Mouse (Mus musculus) forebrain, postnatal 0 days (tissue): ENCODE data around the gene Mrtfa. TPM values are rescaled to one million over a fixed set of nuclear protein-coding genes. Genes with fewer than 3 reads are reported as not detected.

Experiments used
- ATAC-seq: fragments of 200-750 bp; cut with Nextera tagmentation; 2 replicates; pipeline ENCODE4 v1.8.0; 2017; ENCODE audit warnings: mild to moderate bottlenecking, moderate library complexity
- DNase-seq: peaks from one replicate; pipeline ENCODE4 v3.0.0-alpha.2; 2015
- H3K27ac ChIP-seq: fragments of 300-500 bp; sonication (generic); 2 replicates; pipeline ENCODE4 v1.5.1; 2014; ENCODE audit warnings: low read depth, mild to moderate bottlenecking, antibody characterized with exemption, low read length, moderate library complexity, mixed read lengths
- H3K27me3 ChIP-seq: fragments of 300-500 bp; sonication (generic); 2 replicates; pipeline ENCODE4 v1.6.1; 2014; ENCODE audit warnings: mild to moderate bottlenecking, low read length, mixed read lengths; ENCODE audit not compliant: insufficient read depth
- H3K36me3 ChIP-seq: fragments of 300-500 bp; sonication (generic); 2 replicates; pipeline ENCODE4 v1.6.1; 2014; ENCODE audit warnings: mild to moderate bottlenecking, moderate library complexity; ENCODE audit not compliant: insufficient read depth
- H3K4me1 ChIP-seq: fragments of 300-500 bp; sonication (generic); 2 replicates; pipeline ENCODE4 v1.6.1; 2014; ENCODE audit warnings: antibody characterized with exemption; ENCODE audit not compliant: insufficient read depth
- H3K4me2 ChIP-seq: fragments of 300-500 bp; sonication (generic); 2 replicates; pipeline ENCODE4 v1.6.1; 2014; ENCODE audit warnings: low read depth, mild to moderate bottlenecking, moderate library complexity
- H3K4me3 ChIP-seq: fragments of 300-500 bp; sonication (generic); 2 replicates; pipeline ENCODE4 v1.5.1; 2014; ENCODE audit warnings: low read depth, low read length, mixed read lengths
- H3K9ac ChIP-seq: fragments of 300-500 bp; sonication (generic); 2 replicates; pipeline ENCODE4 v1.6.1; 2014; ENCODE audit warnings: mild to moderate bottlenecking
- H3K9me3 ChIP-seq: fragments of 300-500 bp; sonication (generic); 2 replicates; pipeline ENCODE4 v1.6.1; 2016; ENCODE audit warnings: low read length
- CTCF ChIP-seq: sonication (generic); IDR thresholded peaks from 2 replicates; pipeline ENCODE4 v1.5.1; 2016; ENCODE audit warnings: antibody characterized with exemption, control low read depth, low read depth
- WGBS: fragments of 180-500 bp; shearing (Covaris S2); extraction: QIAGEN DNeasy Blood & Tissue Kit; methylation state at CpG from one replicate; pipeline ENCODE4 v1.1.7; 2014; 5-methylcytosine and 5-hydroxymethylcytosine counted together
- polyA plus RNA-seq: library from polyadenylated mRNA; unstranded; fragments of >200 nt; fragmentation: Nextera tagmentation; extraction: Ambion mirVana; gene quantifications from 2 replicates; pipeline ENCODE4 v1.2.1, GENCODE M21; 2015
- total RNA-seq: library from RNA; depleted of rRNA; stranded (reverse); fragments of >200 nt; gene quantifications from 2 replicates; pipeline ENCODE4 v1.2.3, GENCODE M21; 2014; rRNA removed

Gene Mrtfa
- 23.8 and 26.0 TPM in 2 replicates for total RNA-seq
- 15.5 and 19.6 TPM in 2 replicates for polyA plus RNA-seq

DNA sequence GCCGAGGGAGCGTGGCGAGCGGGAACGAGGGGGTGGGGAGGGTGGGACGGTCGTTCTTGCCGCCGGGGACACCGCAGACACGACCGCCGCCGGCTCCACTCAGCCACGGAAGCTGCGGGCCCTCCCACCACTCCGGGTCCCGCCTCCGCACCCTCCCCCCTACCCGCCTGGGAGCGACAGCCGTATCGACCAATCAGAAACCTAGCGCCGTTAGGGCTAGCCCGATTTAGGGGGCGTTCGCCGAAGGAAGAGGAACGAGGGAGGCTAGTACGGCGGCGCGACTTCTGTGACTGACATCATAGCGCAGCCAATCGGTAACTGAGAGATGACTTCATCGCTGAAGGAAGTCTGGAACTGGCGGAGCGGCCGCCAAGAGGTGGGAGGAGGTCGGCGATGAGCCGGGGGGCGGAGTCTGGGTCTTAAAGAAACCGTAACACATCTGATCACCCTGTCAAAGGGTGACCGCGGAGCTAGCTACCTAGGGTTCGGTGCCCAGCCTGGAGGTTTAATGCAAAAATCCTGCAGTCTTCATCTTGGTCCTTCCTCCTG lies at the start of gene Mrtfa:
Mrtfa (minus strand) TSS at position 128 of the 549 bp plus-strand sequence.
- Histone ChIP-seq H3K27ac (peak within 1 kb of the TSS; percentile 74), H3K9ac (peak within 1 kb of the TSS; percentile 88), H3K4me3 (peak within 1 kb of the TSS; percentile 97), H3K4me1 (peaks cover 8% of the 10 kb centered on the region), H3K27me3 (no peaks in the 10 kb centered on the region), H3K36me3 (no peaks in the 10 kb centered on the region), H3K9me3 (no peaks in the 10 kb centered on the region), H3K4me2 (peak within 1 kb of the TSS; percentile 74)
- ATAC-seq (peak; percentile 100), DNase-seq (peak; percentile 100)
- under 1% methylated on average over 48 of the region's 48 CpGs for WGBS
- TF ChIP-seq CTCF, result peak; percentile 15; the same call in 1 of the 2 replicates

DNA sequence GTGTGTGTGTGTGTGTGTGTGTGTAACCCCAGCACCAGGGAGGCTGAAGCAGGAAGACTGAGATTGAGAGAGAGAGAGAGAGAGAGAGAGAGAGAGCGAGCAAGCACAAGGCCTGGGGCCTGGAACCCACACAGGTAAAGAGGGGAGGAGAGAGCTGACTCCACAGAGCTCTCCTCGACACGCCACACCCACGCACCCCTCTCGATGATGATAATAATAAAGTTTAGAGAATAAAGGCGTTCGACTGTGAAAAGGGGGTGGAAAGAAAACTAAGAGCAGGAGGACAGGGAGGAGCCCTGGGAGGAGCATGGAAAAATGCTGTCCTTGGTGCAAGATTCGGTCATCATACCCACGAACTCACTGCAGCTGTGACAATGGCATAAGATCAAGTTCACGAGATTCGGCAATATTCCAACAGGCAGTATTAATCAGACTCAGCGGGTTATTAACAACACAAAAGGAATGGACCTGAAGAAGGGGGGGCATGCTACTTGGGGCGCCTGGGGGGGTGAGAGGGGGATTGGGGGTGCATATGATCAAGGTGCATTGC lies 49.3 kb upstream of the Mrtfa start:
- Histone ChIP-seq H3K9me3 (no peaks in the 10 kb centered on the region), H3K36me3 (no peaks in the 10 kb centered on the region), H3K27me3 (no peaks in the 10 kb centered on the region), H3K4me1 (no peaks in the 10 kb centered on the region), H3K4me2 (no peak overlapping the region), H3K9ac (no peak overlapping the region), H3K27ac (no peak overlapping the region), H3K4me3 (no peak overlapping the region)
- no peak for ATAC-seq
- no peak for DNase-seq
- WGBS, result 53% methylated on average over 12 of the region's 13 CpGs
- TF ChIP-seq CTCF, result no peak

DNA sequence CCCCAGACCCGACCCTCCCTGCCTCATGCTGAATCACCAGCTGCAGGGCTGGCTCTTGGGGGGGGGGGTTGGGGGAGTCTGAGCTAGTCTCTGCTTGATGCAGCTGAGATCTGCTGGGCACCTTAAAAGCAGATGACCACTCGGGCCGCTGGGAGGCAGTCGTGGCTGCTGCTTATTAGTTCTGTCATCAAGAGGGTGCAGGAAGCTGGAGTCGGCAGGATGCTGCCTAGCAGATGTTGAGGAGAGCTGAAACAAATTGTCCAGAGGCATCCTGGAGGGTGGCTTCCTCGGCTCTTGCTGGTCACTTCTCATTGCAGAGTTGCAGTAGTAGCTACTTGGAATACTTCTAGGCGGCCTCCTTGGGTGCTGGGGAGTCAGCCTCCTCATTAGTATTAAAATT lies 48.7 kb upstream of the Mrtfa start:
- no peak overlapping the region for H3K4me3 ChIP-seq
- H3K27me3 ChIP-seq, result no peaks in the 10 kb centered on the region
- no peaks in the 10 kb centered on the region for H3K9me3 ChIP-seq
- H3K36me3 ChIP-seq, result no peaks in the 10 kb centered on the region
- ATAC-seq (no peak), DNase-seq (peak; percentile 33)
- no peak overlapping the region for H3K9ac ChIP-seq
- H3K4me2 ChIP-seq, result no peak overlapping the region
- peak; percentile 52 for TF ChIP-seq CTCF
- H3K4me1 ChIP-seq, result no peaks in the 10 kb centered on the region
- 26% methylated on average over 7 of the region's 7 CpGs for WGBS
- H3K27ac ChIP-seq, result no peak overlapping the region

DNA sequence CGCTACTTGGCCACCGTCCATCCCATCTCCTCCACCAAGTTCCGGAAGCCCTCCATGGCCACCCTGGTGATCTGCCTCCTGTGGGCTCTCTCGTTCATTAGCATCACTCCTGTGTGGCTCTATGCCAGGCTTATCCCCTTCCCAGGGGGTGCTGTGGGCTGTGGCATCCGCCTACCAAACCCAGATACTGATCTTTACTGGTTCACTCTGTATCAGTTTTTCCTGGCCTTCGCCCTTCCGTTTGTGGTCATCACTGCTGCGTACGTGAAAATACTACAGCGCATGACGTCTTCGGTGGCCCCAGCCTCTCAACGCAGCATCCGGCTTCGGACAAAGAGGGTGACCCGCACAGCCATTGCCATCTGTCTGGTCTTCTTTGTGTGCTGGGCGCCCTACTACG lies 46.9 kb upstream of the Mrtfa start:
- TF ChIP-seq CTCF, result no peak
- Histone ChIP-seq H3K27ac (no peak overlapping the region), H3K9me3 (no peaks in the 10 kb centered on the region), H3K27me3 (no peaks in the 10 kb centered on the region), H3K36me3 (no peaks in the 10 kb centered on the region), H3K4me2 (no peak overlapping the region), H3K4me1 (no peaks in the 10 kb centered on the region), H3K4me3 (no peak overlapping the region), H3K9ac (no peak overlapping the region)
- WGBS, result 92% methylated on average over 18 of the region's 18 CpGs
- ATAC-seq (no peak), DNase-seq (no peak)

DNA sequence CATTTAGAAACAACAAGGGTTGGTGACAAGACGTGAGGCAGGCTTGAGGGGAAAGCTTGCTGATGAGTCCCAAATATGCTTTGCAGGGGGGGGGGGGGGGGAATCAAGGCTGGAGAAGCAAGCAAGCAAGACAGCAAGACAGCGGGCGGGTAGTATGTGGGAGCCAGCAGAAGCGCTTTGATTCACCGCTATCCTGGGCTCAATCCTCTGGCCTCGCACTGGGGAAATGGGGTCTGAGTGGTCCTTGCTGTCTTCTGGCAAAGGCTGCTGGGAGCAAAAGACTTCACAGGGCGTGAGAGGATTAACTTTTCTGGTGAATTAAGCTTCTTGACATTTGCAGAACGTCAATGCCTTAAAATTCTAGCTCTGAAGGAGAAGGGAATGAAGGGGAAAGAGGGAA lies 45.5 kb upstream of the Mrtfa start:
- no peaks in the 10 kb centered on the region for H3K27me3 ChIP-seq
- TF ChIP-seq CTCF, result no peak
- H3K9ac ChIP-seq, result peak overlapping the region; percentile 58
- no peak for ATAC-seq
- peak overlapping the region; percentile 93 for H3K4me2 ChIP-seq
- 5% methylated on average over 8 of the region's 8 CpGs for WGBS
- no peak overlapping the region for H3K27ac ChIP-seq
- H3K4me1 ChIP-seq, result no peaks in the 10 kb centered on the region
- peak overlapping the region; percentile 47 for H3K4me3 ChIP-seq
- no peak for DNase-seq
- no peaks in the 10 kb centered on the region for H3K9me3 ChIP-seq
- H3K36me3 ChIP-seq, result no peaks in the 10 kb centered on the region

DNA sequence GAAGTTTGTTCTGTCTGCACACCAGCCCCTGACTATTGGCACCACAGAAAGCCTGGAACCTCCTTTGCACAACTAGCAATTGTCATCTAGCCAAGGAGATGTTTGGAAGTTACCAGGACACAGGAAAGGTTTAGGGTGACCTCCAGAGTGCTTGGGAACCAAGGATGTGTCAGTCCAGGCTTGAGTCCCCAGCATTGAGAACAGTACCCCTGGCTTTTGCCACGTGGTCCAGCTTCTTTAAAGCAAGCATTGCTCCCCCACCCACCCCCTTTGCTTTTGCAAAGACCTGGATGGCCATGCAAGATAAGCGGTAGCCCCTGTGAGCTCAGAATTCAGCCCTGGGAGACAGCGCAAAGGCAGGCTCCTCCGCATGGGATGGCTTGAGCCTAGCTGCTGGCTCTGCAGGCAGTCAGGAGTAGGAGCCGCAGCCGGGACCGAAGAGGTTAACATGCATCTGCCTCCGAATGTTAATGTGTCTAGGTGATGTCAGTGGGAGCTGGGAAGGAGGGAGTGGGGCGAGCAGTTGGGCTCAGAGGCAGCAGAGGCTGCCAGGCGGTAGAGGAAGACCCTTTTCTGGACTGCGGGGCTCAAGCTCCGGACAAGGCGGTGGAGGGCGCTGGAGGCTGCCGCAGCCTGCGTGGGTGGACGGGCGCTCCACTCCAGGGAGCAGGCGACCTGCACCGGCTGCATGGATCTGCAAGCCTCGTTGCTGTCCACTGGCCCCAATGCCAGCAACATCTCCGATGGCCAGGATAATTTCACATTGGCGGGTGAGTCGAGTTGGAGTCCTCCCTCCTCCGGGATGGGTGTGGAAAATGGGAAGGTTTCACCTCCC lies 44.7 kb upstream of the Mrtfa start, which contains the start of gene Mchr1:
Mchr1 (plus strand) TSS at position 414 of the 835 bp plus-strand sequence.
- H3K9ac ChIP-seq, result peak within 1 kb of the TSS; percentile 58
- H3K4me3 ChIP-seq, result peak within 1 kb of the TSS; percentile 47
- peak; percentile 44 for TF ChIP-seq CTCF
- H3K4me2 ChIP-seq, result peak within 1 kb of the TSS; percentile 93
- no peaks in the 10 kb centered on the region for H3K4me1 ChIP-seq
- H3K27ac ChIP-seq, result no peak within 1 kb of the TSS
- ATAC-seq (peak; percentile 91), DNase-seq (peak; percentile 74)
- 2% methylated on average over 25 of the region's 25 CpGs for WGBS
- H3K9me3 ChIP-seq, result no peaks in the 10 kb centered on the region
- H3K27me3 ChIP-seq, result no peaks in the 10 kb centered on the region
- no peaks in the 10 kb centered on the region for H3K36me3 ChIP-seq

DNA sequence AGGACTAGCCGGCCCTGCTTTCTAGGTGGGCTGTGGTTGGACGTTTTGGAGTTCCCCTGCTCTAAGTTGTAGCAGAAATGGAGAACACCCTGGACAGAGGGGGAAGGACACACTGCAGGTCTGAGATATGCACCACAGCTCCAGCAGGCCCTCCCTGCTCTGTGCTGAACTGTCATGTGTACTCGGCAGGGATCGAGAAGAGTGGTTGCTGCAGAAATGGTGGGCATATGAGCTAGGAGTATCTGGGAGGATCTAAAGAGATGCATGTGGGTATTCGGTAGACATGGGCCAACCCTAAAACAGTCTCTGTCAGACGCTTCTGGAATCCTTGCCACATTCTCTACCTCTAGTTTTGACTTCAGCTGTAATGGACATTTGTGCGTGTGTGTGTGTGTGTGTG lies 40.8 kb upstream of the Mrtfa start:
- 84% methylated on average over 7 of the region's 7 CpGs for WGBS
- no peaks in the 10 kb centered on the region for H3K36me3 ChIP-seq
- TF ChIP-seq CTCF, result no peak
- H3K27ac ChIP-seq, result no peak overlapping the region
- no peaks in the 10 kb centered on the region for H3K9me3 ChIP-seq
- no peak overlapping the region for H3K4me2 ChIP-seq
- H3K27me3 ChIP-seq, result no peaks in the 10 kb centered on the region
- no peak overlapping the region for H3K4me3 ChIP-seq
- no peak overlapping the region for H3K9ac ChIP-seq
- H3K4me1 ChIP-seq, result no peaks in the 10 kb centered on the region
- ATAC-seq (no peak), DNase-seq (no peak)
